Mouse (Mus musculus) left cerebral cortex, postnatal 14 days (tissue): ENCODE results near the gene Gm8653. TPM values are rescaled to one million over a fixed set of nuclear protein-coding genes. Genes with fewer than 3 reads are reported as not detected.
"Not testable (repeated sequence)": the region's sequence is repeated elsewhere in the genome, so short reads cannot be mapped to it uniquely, and the experiment has no call there.

Source experiments
- DNase-seq, 2 experiments: peaks; one replicate each; pipeline ENCODE4 v3.0.0; 2021 to 2022; ENCODE audit warnings: low spot score in 2 of 2, mixed read lengths in 1 of 2
- intact Hi-C: fragments of 180-260 bp; cut with DNase I; formaldehyde crosslinking; loops from one replicate; pipeline ENCODE4 v1.15.1; 2025
- long read RNA-seq, 2 experiments: library from polyadenylated mRNA; stranded (forward); transcript quantifications; one replicate each; pipeline ENCODE4 v2.0.0; 2021
- total RNA-seq, 2 experiments: library from RNA; stranded (reverse); gene quantifications; 2 replicates each; pipeline ENCODE4 v1.2.3; 2021

Gm8653 gene
- not detected for total RNA-seq
- long read RNA-seq, experiment 1 = 0 reads
- long read RNA-seq, experiment 2 = 0 reads

- intact Hi-C loops = not testable (repeated sequence)
Measured at GRCm38 (mm10) chr7:22201164-22201563, at the start of gene Gm8653. TSS of gene Gm8653 (minus strand) at chr7:22201264.

GRCm38 (mm10) chr7:22229384-22229783 is 28.3 kb upstream of the Gm8653 start, which contains the start of gene Gm8453:
TSS of gene Gm8453 (minus strand) at chr7:22229484.
- intact Hi-C loops, DNase-seq: not testable (repeated sequence)

More at GRCm38 (mm10) chr7:22201164-22201563, at the start of gene Gm8653:
- DNase-seq = not testable (repeated sequence)

GRCm38 (mm10) chr7:22189077-22189476 is 12.0 kb downstream of the Gm8653 start, which contains the start of gene Vmn1r143:
TSS of gene Vmn1r143 (plus strand) at chr7:22189377.
- intact Hi-C loops, DNase-seq: not testable (repeated sequence)

- intact Hi-C loops, DNase-seq: not testable (repeated sequence)
Measured at GRCm38 (mm10) chr7:22163935-22164334, 37.1 kb downstream of the Gm8653 start, which contains the start of gene Vmn1r142. TSS of gene Vmn1r142 (minus strand) at chr7:22164035.

Other genes starting within 250 kb of the Gm8653 start
- gene Vmn1r137, start 206.7 kb downstream of the Gm8653 start, total RNA-seq = not detected
- gene Vmn1r138, start 172.4 kb downstream of the Gm8653 start, total RNA-seq = not detected
- not detected for gene Gm6176, start 145.0 kb downstream of the Gm8653 start, total RNA-seq
- not detected for gene Vmn1r139, start 132.2 kb downstream of the Gm8653 start, total RNA-seq
- gene Gm16451, start 83.0 kb downstream of the Gm8653 start, total RNA-seq = not detected
- not detected for gene Gm10666, start 66.5 kb downstream of the Gm8653 start, total RNA-seq
- not detected for gene Vmn1r142, start 37.2 kb downstream of the Gm8653 start, total RNA-seq
- gene Vmn1r143, start 11.9 kb downstream of the Gm8653 start, total RNA-seq = not detected
- gene Gm8453, start 28.2 kb upstream of the Gm8653 start, total RNA-seq = not detected
- gene Gm4187, start 128.5 kb upstream of the Gm8653 start, total RNA-seq = not detected
- not detected for gene Gm8660, start 169.8 kb upstream of the Gm8653 start, total RNA-seq
- not detected for gene Vmn1r148, start 212.3 kb upstream of the Gm8653 start, total RNA-seq
- not detected for gene Vmn1r149, start 237.0 kb upstream of the Gm8653 start, total RNA-seq